Mouse (Mus musculus): ENCODE data around the gene BC053393. TPM values are rescaled to one million over a fixed set of nuclear protein-coding genes. Genes with fewer than 3 reads are reported as not detected.

The BC053393 gene
- polyA plus RNA-seq, 1 experiment from 2014 or later = not detected

Other genes starting within 250 kb of the BC053393 start
- gene Itk, start 182.0 kb upstream of the BC053393 start, polyA plus RNA-seq (2015; fragmentation: Nextera tagmentation; extraction: Ambion mirVana) = 0.21 and 0.33 TPM in 2 replicates
- not detected in 2 replicates for gene Fam71b, start 175.0 kb upstream of the BC053393 start, polyA plus RNA-seq (2015; fragmentation: Nextera tagmentation; extraction: Ambion mirVana)
- 68.6 and 69.4 TPM in 2 replicates for gene Med7, start 134.6 kb upstream of the BC053393 start, polyA plus RNA-seq (2015; fragmentation: Nextera tagmentation; extraction: Ambion mirVana)
- 0.21 TPM in 2 replicates for gene Havcr2, start 116.6 kb upstream of the BC053393 start, polyA plus RNA-seq (2015; fragmentation: Nextera tagmentation; extraction: Ambion mirVana)
- gene Gm12169, start 47.3 kb upstream of the BC053393 start, polyA plus RNA-seq (2015; fragmentation: Nextera tagmentation; extraction: Ambion mirVana) = not detected in 2 replicates
- not detected in 2 replicates for gene Dppa1, start 57.7 kb downstream of the BC053393 start, polyA plus RNA-seq (2015; fragmentation: Nextera tagmentation; extraction: Ambion mirVana)
- 0.20 and 0.24 TPM in 2 replicates for gene Timd2, start 135.5 kb downstream of the BC053393 start, polyA plus RNA-seq (2015; fragmentation: Nextera tagmentation; extraction: Ambion mirVana)
- gene Havcr1, start 163.5 kb downstream of the BC053393 start, polyA plus RNA-seq (2015; fragmentation: Nextera tagmentation; extraction: Ambion mirVana) = 0.21 and 0.22 TPM in 2 replicates
- 0.27 TPM in 1 of 2 replicates, not detected in the other for gene Timd4, start 239.3 kb downstream of the BC053393 start, polyA plus RNA-seq (2015; fragmentation: Nextera tagmentation; extraction: Ambion mirVana)